Mouse (Mus musculus) lung, embryonic 15.5 days (tissue): ENCODE data around the gene Lnx1. TPM values are rescaled to one million over a fixed set of nuclear protein-coding genes. Genes with fewer than 3 reads are reported as not detected.

ENCODE experiments used
- ATAC-seq: fragments of 200-750 bp; cut with Nextera tagmentation; 2 replicates; pipeline ENCODE4 v1.8.0; 2017; ENCODE audit warnings: moderate number of reproducible peaks, borderline replicate concordance; ENCODE audit not compliant: low FRiP score, low TSS enrichment; ENCODE audit errors: extremely low read depth
- H3K27ac ChIP-seq: fragments of 300-500 bp; sonication (generic); 2 replicates; pipeline ENCODE4 v1.5.1; 2015; ENCODE audit warnings: moderate library complexity, mild to moderate bottlenecking, inconsistent platforms
- H3K27me3 ChIP-seq: fragments of 300-500 bp; sonication (generic); 2 replicates; pipeline ENCODE4 v1.6.1; 2015; ENCODE audit warnings: inconsistent platforms
- H3K36me3 ChIP-seq: fragments of 300-500 bp; sonication (generic); 2 replicates; pipeline ENCODE4 v1.6.1; 2015; ENCODE audit warnings: inconsistent platforms
- H3K4me1 ChIP-seq: fragments of 300-500 bp; sonication (generic); 2 replicates; pipeline ENCODE4 v1.6.1; 2015; ENCODE audit warnings: inconsistent platforms
- H3K4me2 ChIP-seq: fragments of 300-500 bp; sonication (generic); 2 replicates; pipeline ENCODE4 v1.6.1; 2015; ENCODE audit warnings: inconsistent platforms, mild to moderate bottlenecking, moderate library complexity
- H3K4me3 ChIP-seq: fragments of 300-500 bp; sonication (generic); 2 replicates; pipeline ENCODE4 v1.5.1; 2015; ENCODE audit warnings: mild to moderate bottlenecking, inconsistent platforms
- H3K9ac ChIP-seq: fragments of 300-500 bp; sonication (generic); 2 replicates; pipeline ENCODE4 v1.6.1; 2015; ENCODE audit warnings: inconsistent platforms
- H3K9me3 ChIP-seq: fragments of 300-500 bp; sonication (generic); 2 replicates; pipeline ENCODE4 v1.6.1; 2016; ENCODE audit warnings: inconsistent platforms
- WGBS: fragments of 180-500 bp; shearing (Covaris S2); methylation state at CpG from one replicate; pipeline ENCODE4 v1.1.7; 2015; 5-methylcytosine and 5-hydroxymethylcytosine counted together
- polyA plus RNA-seq: library from polyadenylated mRNA; unstranded; fragments of >200 nt; fragmentation: Nextera tagmentation; extraction: Ambion mirVana; gene quantifications from 2 replicates; pipeline ENCODE4 v1.2.1, GENCODE M21; 2015

Lnx1 gene
- polyA plus RNA-seq, 1 experiment from 2014 or later: 5.4 TPM

DNA sequence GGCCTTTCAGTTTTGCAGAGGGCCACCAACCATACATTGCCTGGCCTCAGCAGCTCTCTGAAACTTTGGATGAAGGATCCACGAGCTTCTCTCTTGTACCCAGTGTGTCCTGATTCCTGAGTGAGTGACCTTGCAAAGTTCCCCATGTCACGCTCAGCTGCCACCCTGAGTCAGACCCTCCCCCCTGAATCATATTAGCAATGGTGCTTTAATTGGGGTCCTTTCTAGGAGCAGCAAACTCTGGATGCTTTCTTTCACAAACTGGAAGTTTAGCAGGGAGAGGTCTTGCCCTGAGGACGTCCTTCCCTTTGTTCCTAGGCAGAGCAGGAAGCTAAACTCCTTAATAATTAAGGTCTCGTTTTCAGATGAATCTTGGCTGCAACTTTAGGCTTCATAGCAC is 22.8 kb upstream of the Lnx1 start:
- H3K4me3 ChIP-seq: no peak overlapping the region
- no peaks in the 10 kb centered on the region for H3K9me3 ChIP-seq
- no peak for ATAC-seq
- no peak overlapping the region for H3K9ac ChIP-seq
- H3K4me2 ChIP-seq: no peak overlapping the region
- H3K27me3 ChIP-seq: peaks cover 27% of the 10 kb centered on the region
- no peak overlapping the region for H3K27ac ChIP-seq
- WGBS: 66% methylated on average over 4 of the region's 4 CpGs
- H3K36me3 ChIP-seq: no peaks in the 10 kb centered on the region
- H3K4me1 ChIP-seq: peaks cover 18% of the 10 kb centered on the region

DNA sequence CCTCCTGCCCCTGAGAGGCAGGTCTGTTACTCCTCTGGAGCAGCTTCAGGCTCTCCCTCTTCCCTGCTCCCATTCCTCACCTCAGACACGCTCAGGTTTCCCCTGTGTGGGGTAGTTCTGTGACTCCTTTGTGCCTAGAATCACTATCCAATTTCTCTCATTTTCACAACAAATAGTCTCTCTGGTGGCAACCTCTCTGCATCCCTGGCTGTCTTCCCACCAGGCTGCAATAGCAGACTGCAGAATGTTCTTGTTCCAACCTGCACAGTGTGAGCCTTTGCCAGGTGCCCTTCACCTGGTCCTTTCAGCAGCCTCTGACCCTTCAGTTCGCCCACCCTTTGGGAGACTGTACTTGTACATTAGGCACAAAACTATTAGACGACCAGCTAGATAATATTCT is 19.1 kb upstream of the Lnx1 start:
- no peaks in the 10 kb centered on the region for H3K9me3 ChIP-seq
- no peak overlapping the region for H3K4me2 ChIP-seq
- H3K4me3 ChIP-seq: no peak overlapping the region
- no peak overlapping the region for H3K27ac ChIP-seq
- 69% methylated on average over 3 of the region's 3 CpGs for WGBS
- peaks cover 8% of the 10 kb centered on the region; the same call in 1 of the 2 replicates for H3K4me1 ChIP-seq
- H3K9ac ChIP-seq: no peak overlapping the region
- H3K27me3 ChIP-seq: no peaks in the 10 kb centered on the region; the same call in 1 of the 2 replicates
- H3K36me3 ChIP-seq: no peaks in the 10 kb centered on the region
- ATAC-seq: no peak

DNA sequence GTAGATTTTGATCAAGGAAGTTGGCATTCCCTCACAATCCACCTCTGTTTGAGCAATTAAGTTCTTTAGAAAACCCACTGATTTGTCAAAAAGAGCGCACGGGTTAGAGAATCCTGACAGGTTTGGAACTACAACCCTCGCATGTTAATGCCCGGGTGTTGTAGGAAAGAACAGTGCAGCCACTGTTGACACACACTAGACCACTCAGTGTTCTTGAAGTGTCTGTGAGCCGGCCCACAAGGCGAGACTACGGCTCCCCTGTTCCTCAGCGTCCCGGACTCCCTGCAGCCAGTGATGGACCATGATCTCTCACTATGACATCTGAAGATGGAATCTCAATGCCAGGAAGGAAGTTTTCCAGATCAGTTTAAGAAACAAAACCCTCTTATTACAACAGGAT is 17.9 kb upstream of the Lnx1 start:
- Histone ChIP-seq H3K4me3 (no peak overlapping the region), H3K36me3 (no peaks in the 10 kb centered on the region), H3K27ac (no peak overlapping the region), H3K9me3 (no peaks in the 10 kb centered on the region), H3K4me2 (no peak overlapping the region; the same call in 1 of the 2 replicates), H3K9ac (no peak overlapping the region), H3K4me1 (peaks cover 8% of the 10 kb centered on the region; the same call in 1 of the 2 replicates), H3K27me3 (no peaks in the 10 kb centered on the region; the same call in 1 of the 2 replicates)
- ATAC-seq: no peak
- 51% methylated on average over 9 of the region's 9 CpGs for WGBS

DNA sequence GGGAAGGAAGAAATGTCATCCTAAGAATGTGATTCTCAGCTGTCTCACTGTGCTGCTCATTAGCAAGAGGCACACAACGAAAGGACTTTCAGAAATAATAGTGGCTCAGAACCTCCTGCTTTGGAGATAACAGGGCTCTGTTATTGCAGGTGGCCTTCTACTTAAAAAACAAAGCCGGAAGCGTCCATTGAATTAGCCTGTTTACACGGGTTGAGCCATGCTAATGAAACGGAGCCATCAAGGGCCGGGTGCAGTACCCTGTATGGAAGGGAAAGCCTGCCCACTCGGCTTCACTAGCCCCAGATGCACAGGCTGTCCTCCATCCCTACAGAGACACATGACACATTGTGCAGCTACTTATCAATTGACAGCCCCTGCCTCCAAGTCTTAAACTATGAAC is 13.5 kb upstream of the Lnx1 start:
- no peak for ATAC-seq
- H3K9ac ChIP-seq: no peak overlapping the region
- H3K4me3 ChIP-seq: no peak overlapping the region
- H3K9me3 ChIP-seq: no peaks in the 10 kb centered on the region
- no peaks in the 10 kb centered on the region for H3K27me3 ChIP-seq
- H3K4me1 ChIP-seq: peaks cover 8% of the 10 kb centered on the region; the same call in 1 of the 2 replicates
- WGBS: 35% methylated on average over 7 of the region's 7 CpGs
- H3K4me2 ChIP-seq: no peak overlapping the region
- no peak overlapping the region for H3K27ac ChIP-seq
- H3K36me3 ChIP-seq: no peaks in the 10 kb centered on the region

DNA sequence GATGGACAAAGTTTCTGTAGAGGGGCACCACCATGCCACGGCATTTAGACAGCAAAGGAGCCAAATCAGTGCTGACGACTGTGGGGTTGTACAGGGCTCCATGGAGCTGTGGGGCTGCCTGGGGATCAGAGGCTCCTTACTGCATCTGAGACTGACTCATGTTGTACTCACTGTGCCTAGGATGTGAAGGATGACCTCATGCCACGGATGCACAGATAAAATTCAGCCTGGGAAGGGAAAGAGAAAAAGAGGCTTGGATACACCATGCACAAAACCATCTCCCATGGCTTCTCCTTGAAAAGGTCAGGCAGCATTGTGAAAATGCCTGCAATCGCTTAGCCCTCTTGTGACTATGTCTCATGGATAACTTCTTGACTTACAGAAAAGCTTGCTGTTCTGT is 10.1 kb upstream of the Lnx1 start:
- H3K27ac ChIP-seq: no peak overlapping the region
- no peaks in the 10 kb centered on the region for H3K36me3 ChIP-seq
- H3K9me3 ChIP-seq: no peaks in the 10 kb centered on the region
- no peak overlapping the region for H3K4me2 ChIP-seq
- H3K9ac ChIP-seq: no peak overlapping the region
- no peaks in the 10 kb centered on the region for H3K27me3 ChIP-seq
- no peak overlapping the region for H3K4me3 ChIP-seq
- H3K4me1 ChIP-seq: no peaks in the 10 kb centered on the region
- no peak for ATAC-seq
- WGBS: 60% methylated on average over 4 of the region's 4 CpGs

DNA sequence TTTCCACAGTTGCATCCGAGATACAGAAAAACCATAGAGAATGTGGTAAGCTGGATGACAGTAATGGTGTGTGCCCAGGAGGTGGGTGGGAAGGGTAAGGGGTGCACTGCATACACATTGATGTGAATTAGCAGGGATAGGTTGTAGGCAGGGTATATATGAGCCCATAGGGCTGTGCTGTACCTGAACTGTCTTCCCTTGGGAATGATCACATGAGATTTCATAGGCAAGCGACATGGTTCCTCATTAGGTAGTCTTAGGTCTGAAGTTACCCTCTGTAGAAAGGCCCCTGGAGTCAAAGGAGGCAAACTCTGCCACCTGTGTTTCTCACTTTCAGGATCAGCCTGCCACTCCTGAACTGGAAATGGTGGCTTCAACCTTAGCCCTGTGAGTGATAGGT is 9.3 kb upstream of the Lnx1 start:
- no peaks in the 10 kb centered on the region for H3K27me3 ChIP-seq

DNA sequence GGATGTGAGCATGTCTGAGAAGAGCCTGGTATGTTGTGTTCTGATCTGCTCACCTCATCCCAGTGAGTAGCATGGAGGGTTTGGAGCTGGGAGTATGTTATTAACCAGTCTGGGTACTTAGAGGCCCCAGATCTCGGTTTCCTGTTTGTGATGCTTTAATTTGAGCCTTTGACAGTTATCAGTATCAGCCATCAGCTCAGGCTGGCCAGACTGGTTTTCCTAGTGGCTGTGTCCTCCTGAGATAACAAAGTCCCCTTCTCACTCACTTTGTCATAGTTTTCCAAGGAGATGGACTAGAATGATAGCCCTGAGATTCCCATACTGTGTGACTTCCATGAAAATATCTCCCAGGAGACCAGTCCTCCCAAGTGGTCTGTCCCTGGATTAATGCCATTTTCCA is 8.3 kb upstream of the Lnx1 start:
- Histone ChIP-seq H3K4me1 (no peaks in the 10 kb centered on the region), H3K9ac (no peak overlapping the region), H3K36me3 (no peaks in the 10 kb centered on the region), H3K27me3 (peaks cover 6% of the 10 kb centered on the region; the same call in 1 of the 2 replicates), H3K27ac (no peak overlapping the region), H3K4me2 (no peak overlapping the region), H3K4me3 (no peak overlapping the region), H3K9me3 (no peaks in the 10 kb centered on the region)
- whole genome bisulfite sequencing: 55% methylated on average over 1 of the region's 1 CpGs
- ATAC-seq: no peak

More for the DNA sequence above, 9.3 kb upstream of the Lnx1 start:
- ATAC-seq: no peak
- no peak overlapping the region for H3K9ac ChIP-seq
- no peaks in the 10 kb centered on the region for H3K9me3 ChIP-seq
- H3K4me1 ChIP-seq: no peaks in the 10 kb centered on the region
- no peak overlapping the region for H3K4me3 ChIP-seq
- no peaks in the 10 kb centered on the region for H3K36me3 ChIP-seq
- WGBS: 79% methylated on average over 2 of the region's 2 CpGs
- no peak overlapping the region for H3K27ac ChIP-seq
- H3K4me2 ChIP-seq: no peak overlapping the region

DNA sequence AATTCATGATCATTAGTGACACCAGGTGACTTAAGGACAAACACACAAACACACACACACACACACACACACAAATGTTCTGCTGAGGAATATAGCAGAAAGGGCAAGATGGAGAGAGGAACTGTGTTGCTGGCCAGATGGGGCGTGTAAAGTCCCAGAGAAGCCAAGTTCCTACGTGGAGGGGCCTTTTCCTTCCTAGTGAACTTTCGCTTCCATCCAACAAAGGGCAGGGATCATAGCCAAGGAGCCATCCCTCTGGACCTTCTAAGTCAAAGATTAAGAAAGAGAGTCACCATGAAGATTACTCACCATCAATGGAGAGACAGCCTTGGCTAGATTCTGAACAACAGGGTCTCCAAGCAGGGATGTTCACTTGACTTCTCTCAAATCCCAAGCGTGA is 7.5 kb upstream of the Lnx1 start:
- WGBS: 77% methylated on average over 4 of the region's 4 CpGs
- peaks cover 6% of the 10 kb centered on the region; the same call in 1 of the 2 replicates for H3K27me3 ChIP-seq
- H3K4me3 ChIP-seq: no peak overlapping the region
- ATAC-seq: no peak
- H3K36me3 ChIP-seq: no peaks in the 10 kb centered on the region
- no peak overlapping the region for H3K27ac ChIP-seq
- H3K4me1 ChIP-seq: peaks cover under 1% of the 10 kb centered on the region; the same call in 1 of the 2 replicates
- H3K9ac ChIP-seq: no peak overlapping the region
- H3K4me2 ChIP-seq: no peak overlapping the region
- H3K9me3 ChIP-seq: no peaks in the 10 kb centered on the region

DNA sequence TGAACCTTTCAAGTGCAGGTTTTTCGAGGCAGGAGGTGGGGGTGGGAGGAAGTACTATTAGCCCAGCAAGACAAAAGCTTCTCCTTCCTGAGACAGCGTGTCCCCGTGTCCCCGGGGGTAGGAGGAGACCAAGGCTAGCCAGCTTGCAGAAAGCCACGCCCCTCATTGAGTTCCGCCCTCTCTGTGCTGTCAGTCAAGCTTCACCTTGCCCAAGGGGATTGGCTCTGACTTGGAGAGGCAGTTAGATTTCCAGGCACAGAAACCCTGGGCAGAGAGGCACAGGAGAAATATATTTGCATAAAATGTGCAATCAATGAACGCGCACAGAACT is 1.7 kb upstream of the Lnx1 start:
- Histone ChIP-seq H3K4me1 (peaks cover 24% of the 10 kb centered on the region), H3K9me3 (no peaks in the 10 kb centered on the region), H3K27me3 (peaks cover 6% of the 10 kb centered on the region; the same call in 1 of the 2 replicates), H3K4me3 (peak overlapping the region; percentile 44), H3K27ac (0 out of 2 replicates have a peak overlapping the region, but pooled peaks have one; percentile 6), H3K4me2 (peak overlapping the region; percentile 62), H3K36me3 (no peaks in the 10 kb centered on the region), H3K9ac (0 out of 2 replicates have a peak overlapping the region, but pooled peaks have one; percentile 7)
- 2% methylated on average over 8 of the region's 8 CpGs for WGBS
- ATAC-seq: peak; percentile 92

DNA sequence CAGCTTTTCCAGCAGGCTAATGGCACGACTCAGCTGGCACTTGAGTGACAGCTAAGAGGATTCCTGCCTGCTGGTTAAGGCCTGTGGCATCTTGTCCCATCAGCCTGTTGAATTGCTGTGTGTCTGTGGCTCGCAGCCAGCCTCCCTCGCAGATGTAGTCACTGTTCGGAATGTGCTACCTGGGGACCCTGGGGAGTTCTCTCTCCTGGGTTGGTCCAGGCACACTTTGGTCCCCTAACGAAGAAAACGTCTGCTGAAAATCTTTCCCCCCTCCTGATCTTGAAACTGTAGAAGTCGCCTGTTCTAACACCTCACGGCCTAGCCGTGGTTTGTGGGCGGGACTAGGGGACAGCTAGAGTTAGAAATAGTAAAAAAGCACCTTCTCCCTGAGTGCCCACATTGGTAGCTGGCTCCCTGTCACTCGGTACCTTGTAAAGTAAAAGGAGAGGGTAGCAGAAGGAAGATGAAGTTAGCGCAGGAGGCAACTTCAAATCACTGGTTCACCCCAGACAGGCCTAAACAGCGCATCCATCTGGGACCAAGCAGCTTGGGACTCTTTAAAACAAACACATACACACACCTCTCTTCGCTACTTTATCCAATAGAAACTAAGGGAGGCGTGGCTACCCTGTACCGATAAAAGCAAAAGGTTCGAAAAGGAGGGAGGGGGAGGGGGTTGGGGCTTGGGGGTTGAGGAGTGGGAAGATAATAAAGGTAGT is 1.2 kb upstream of the Lnx1 start:
- 0 out of 2 replicates have a peak overlapping the region, but pooled peaks have one; percentile 7 for H3K9ac ChIP-seq
- H3K9me3 ChIP-seq: no peaks in the 10 kb centered on the region
- peaks cover 6% of the 10 kb centered on the region; the same call in 1 of the 2 replicates for H3K27me3 ChIP-seq
- peak overlapping the region; percentile 62 for H3K4me2 ChIP-seq
- no peak overlapping the region for H3K27ac ChIP-seq
- H3K4me1 ChIP-seq: peaks cover 24% of the 10 kb centered on the region
- 13% methylated on average over 17 of the region's 17 CpGs for WGBS
- ATAC-seq: peak; percentile 79
- H3K36me3 ChIP-seq: no peaks in the 10 kb centered on the region
- peak overlapping the region; percentile 44 for H3K4me3 ChIP-seq

DNA sequence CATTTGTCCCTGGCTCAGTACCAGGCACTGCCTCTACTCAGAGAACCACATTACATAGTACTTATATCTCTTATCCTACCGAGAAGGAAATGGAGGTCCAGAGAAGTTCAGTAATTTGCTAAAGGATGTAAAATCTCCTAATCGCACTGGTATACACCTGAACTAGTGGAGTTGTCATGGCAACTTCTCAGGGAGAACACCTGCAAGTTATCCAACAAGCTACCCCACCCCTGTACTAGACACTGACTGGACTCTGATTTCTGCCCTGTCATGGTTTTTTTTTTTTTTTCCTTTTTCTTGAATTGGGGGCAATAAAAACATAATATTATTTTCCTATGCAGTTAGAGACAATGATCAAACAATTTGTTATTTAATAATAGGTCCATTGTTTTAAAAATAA is 1.8 kb downstream of the Lnx1 start:
- WGBS: 48% methylated on average over 2 of the region's 2 CpGs
- H3K4me2 ChIP-seq: no peak overlapping the region
- no peak for ATAC-seq

DNA sequence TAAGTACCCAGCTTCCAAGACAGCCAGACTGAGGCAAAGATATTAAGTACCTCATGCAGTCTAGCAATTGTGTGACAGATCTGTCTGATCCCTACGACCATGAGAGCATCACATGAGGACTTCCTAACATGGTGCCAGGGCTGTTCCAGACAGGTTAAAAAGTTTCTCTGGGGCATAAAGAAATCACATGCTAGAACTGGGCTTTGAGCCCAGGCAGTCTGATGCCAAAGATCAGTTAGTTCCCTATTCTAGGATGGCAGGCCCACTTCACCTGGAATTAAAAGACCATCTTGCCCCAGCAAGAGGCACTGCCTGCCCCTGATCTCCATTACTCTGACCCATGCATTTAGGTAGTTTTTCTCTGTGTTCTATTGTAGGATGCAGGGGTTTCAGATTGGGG is 3.0 kb downstream of the Lnx1 start:
- no peak for ATAC-seq
- H3K36me3 ChIP-seq: no peaks in the 10 kb centered on the region
- no peak overlapping the region for H3K4me3 ChIP-seq
- H3K9me3 ChIP-seq: no peaks in the 10 kb centered on the region
- peaks cover 22% of the 10 kb centered on the region for H3K4me1 ChIP-seq
- no peak overlapping the region for H3K4me2 ChIP-seq
- no peaks in the 10 kb centered on the region for H3K27me3 ChIP-seq
- H3K27ac ChIP-seq: no peak overlapping the region
- WGBS: 83% methylated on average over 1 of the region's 1 CpGs
- no peak overlapping the region for H3K9ac ChIP-seq

More for the DNA sequence above, 1.8 kb downstream of the Lnx1 start:
- Histone ChIP-seq H3K4me1 (peaks cover 24% of the 10 kb centered on the region), H3K27me3 (no peaks in the 10 kb centered on the region), H3K9ac (no peak overlapping the region), H3K9me3 (no peaks in the 10 kb centered on the region), H3K4me3 (no peak overlapping the region), H3K36me3 (no peaks in the 10 kb centered on the region), H3K27ac (no peak overlapping the region)
